Mouse (Mus musculus): ENCODE measurements around the gene Gm20388.
"Not testable (repeated sequence)": the region's sequence is repeated elsewhere in the genome, so short reads cannot be mapped to it uniquely, and the experiment has no call there.

The Gm20388 gene

DNA sequence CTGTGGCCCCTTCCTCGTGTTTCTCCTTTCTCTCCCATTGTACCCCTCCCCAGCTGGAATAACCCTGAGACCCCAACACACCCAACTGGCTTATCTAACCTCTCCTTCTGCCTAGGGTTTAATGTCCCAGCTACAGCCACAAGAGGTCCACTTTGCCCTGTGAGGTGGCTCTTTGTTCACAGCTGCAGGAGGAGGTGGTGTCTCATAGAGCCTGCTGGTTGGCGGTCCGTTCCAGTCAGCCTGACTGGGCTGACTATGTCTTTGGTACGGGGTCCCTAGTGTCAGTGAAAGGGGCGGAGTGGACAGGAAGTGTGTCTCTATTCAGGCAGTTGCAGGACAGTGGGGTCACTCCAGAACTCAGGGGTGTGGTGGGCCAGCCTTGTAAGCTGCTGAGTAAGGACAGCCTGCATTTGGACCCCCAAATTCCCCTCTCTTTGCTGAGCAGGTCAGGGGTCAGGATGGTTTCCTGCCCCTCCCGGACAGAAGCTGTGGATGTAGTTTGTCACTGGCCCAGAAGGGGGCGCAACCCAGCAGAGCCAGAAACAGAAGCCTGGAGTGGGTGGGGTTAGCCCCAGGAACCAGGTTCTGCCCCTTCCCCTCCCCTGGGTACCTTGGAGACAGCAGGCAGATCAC lies 453.6 kb downstream of the Gm20388 start:
- no peak for DNase-seq (ENCODE audit: low spot score in 2 of 2)

- DNase-seq (ENCODE audit: low spot score in 2 of 2): no peak
These were observed 456.2 kb downstream of the Gm20388 start for GRCm38 (mm10) chr8:120366840-120367239.

DNA sequence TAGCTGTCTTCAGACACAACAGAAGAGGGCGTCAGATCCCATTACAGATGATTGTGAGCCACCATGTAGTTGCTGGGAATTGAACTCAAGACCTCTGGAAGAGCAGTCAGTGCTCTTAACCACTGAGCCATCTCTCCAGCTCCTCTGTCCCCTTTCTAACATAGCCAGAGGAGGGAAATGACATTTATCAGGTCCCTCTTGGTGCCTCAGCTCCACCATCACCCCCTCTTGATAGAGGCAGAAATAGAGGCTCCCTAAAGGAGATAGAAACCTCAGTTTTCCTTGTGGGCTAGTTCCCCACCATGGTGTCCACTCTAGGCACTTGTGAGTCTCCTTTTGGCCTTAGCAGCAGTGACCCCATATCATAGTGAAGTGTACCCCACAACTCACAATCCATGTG lies 457.6 kb downstream of the Gm20388 start:
- not testable (repeated sequence) for DNase-seq (ENCODE audit: low spot score in 2 of 2)

- DNase-seq (ENCODE audit: low spot score in 2 of 2): peak; percentile 83 to 90
These were observed 458.4 kb downstream of the Gm20388 start for GRCm38 (mm10) chr8:120368814-120369649.

DNA sequence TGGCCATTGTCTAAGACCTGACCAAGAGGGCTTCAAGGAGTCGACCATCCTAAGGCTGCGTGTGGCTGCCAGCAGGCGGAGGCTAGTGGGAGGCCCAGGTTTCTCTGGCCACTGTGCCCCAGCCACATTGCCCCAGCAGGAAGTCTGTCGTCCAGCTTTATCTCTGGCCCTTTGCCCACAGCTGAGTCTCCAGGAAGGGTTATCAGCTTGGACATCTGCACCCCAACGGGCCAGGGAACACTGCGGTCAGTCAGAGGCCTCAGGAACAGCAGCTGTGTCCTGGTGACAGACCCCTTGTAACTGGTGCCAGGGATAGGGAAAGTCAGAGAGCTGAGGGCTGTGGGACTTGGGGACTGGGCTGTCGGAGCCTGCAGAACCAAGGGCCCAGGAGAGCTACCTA lies 459.3 kb downstream of the Gm20388 start:
- DNase-seq (ENCODE audit: low spot score in 2 of 2): peak; percentile 65 to 78

- no peak for DNase-seq (ENCODE audit: low spot score in 2 of 2)
These were observed 459.8 kb downstream of the Gm20388 start for GRCm38 (mm10) chr8:120370461-120370860.

DNA sequence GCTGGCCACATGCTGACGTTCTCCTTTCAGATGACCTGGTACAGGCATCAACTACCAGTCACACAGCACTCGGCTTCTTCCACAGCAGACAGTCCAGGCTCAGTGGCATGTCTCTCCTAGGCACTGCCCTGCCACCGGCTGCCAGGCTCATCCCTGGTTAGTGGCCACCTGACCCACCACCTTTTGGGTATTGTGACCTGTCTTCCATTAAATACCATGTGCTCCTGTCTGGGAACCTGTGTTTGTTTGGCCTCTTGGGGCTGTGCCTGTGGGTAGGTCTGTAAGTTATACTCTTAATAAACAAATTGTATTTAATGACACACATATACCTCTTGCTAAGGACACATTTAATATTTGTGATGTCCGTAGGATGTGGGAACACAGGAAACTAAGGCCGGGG lies 460.5 kb downstream of the Gm20388 start:
- DNase-seq (ENCODE audit: low spot score in 2 of 2): no peak

DNA sequence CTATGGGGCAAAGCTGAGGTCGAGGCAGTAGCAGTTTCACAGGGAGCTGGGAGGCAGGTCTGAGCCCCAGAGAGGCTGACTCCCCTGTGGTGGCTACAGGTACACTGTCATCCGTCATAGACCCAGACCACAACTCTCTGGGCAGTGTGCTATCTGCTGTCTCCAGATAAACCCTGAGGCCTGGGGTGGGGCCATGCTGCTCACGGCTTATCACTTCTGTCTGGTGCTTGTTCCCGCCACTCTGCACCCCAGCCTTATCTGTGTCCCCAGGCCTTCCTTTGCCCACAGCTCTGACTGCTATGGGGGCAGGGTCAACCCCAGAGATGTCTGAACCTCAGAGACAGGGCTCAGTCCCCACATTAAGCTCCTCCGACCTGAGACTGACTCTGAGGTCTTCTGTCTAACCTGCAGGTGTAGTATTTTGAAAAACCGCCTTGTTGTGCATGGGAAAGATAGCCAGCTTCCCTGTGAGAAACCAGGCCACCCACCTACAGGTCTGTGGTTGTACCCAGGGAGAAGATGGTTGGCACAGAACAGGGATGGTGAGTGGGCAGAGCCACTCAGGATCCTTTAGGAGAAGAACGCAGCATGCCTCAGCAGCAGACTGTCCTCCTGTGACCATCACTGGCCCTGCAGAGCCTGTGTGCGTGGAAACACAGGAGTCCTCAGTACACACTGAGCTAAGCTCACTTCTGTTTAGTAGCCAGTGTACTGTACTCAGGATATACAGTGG lies 461.2 kb downstream of the Gm20388 start:
- DNase-seq (ENCODE audit: low spot score in 2 of 2): no peak

- no peak for DNase-seq (ENCODE audit: low spot score in 2 of 2)
These were observed 462.0 kb downstream of the Gm20388 start for GRCm38 (mm10) chr8:120372684-120373083.

DNA sequence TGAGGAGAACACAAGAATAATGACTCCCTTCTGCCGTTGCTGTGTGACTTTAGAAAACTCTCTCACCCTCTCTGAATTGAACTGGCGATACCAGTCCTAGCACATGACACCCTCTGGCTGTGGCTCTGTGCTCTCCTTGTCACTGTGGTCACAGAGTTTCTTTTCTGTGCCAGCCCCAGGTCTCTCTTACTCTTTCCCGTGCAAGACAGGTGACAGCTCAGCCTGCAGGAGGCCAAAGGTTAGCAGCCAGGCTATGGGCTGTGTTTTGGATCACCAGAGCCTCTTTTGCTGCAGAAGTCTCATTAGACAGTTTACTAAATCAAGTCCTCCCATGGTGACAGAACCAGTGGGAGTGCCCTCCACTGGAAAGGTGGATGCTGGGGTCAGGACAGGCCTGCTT lies 463.0 kb downstream of the Gm20388 start:
- no peak for DNase-seq (ENCODE audit: low spot score in 2 of 2)

DNA sequence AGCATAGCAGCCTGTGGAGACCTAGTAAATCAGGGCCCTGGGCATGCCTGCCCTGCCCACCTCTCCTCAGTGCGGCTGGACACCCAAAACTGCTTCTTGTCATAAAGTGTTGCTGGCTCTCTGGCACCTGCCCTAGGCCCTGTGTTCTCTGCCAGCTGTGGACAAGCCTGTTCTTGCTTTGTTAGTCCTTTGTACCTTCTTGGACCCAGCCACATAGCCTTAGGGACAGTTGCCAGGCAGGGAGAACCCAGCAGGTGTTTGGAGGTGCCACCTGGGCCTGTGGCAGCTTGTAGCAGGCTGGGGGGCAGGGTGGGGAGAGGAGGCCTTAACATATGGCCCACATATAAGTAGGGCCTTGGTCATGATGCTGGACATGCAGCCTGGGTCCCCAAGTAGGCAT lies 463.4 kb downstream of the Gm20388 start:
- DNase-seq (ENCODE audit: low spot score in 2 of 2): peak; percentile 58 to 75

- no peak for DNase-seq (ENCODE audit: low spot score in 2 of 2)
These were observed 463.9 kb downstream of the Gm20388 start for GRCm38 (mm10) chr8:120374514-120374913.

- peak in 1 of 2 experiments; percentile 62 for DNase-seq (ENCODE audit: low spot score in 2 of 2)
These were observed 464.5 kb downstream of the Gm20388 start for GRCm38 (mm10) chr8:120375170-120375569.

DNA sequence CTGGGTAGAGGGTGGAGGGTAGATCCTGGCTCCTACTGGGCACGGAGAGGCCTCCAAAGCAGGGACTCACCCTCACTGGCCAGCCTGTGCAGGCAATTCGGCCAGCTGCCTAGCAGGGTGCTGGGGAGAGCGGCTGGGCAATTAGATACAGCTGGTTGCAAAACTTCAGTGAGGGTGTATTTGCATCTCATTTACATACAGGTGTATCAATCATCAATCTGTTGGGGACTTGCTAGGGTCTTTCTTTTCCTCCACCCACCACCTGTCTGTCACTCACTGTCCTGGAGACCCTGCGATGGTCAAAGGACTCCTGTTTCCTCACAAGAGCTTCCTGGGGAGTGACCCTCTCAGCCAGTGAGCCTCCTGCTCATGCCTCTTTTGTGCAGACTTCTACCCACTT lies 465.6 kb downstream of the Gm20388 start:
- no peak for DNase-seq (ENCODE audit: low spot score in 2 of 2)

- DNase-seq (ENCODE audit: low spot score in 2 of 2): no peak
These were observed 466.5 kb downstream of the Gm20388 start for GRCm38 (mm10) chr8:120376847-120377802.

GRCm38 (mm10) chr8:120377803-120378189 lies 467.2 kb downstream of the Gm20388 start:
- DNase-seq (ENCODE audit: low spot score in 2 of 2): no peak

DNA sequence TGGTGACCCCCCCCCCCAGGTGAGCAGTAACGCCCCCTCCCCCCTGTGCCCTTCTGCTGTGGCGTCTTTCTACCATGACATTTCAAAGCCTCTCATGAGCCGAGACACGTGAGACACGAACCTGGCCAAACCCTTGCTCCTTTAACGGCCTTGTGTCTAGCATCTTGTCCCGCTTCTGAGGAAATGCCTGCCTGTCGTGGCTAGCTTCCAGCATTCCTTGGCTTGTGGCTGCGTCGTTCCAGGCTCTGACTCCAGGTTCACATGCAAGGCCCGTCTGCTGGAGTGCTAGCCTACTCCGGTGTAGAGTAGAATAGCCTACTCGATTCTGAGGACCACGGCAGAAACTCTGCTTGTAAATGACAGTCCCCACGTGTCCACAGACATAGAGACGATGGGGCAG lies 467.7 kb downstream of the Gm20388 start:
- no peak for DNase-seq (ENCODE audit: low spot score in 2 of 2)

- DNase-seq (ENCODE audit: low spot score in 2 of 2): no peak
These were observed 468.4 kb downstream of the Gm20388 start for GRCm38 (mm10) chr8:120379015-120379414.

GRCm38 (mm10) chr8:120381865-120382264 lies 471.2 kb downstream of the Gm20388 start:
- DNase-seq (ENCODE audit: low spot score in 2 of 2): no peak

- peak in 1 of 2 experiments; percentile 79 for DNase-seq (ENCODE audit: low spot score in 2 of 2)
These were observed 472.0 kb downstream of the Gm20388 start for GRCm38 (mm10) chr8:120382436-120383203.

- DNase-seq (ENCODE audit: low spot score in 2 of 2): no peak
These were observed 472.5 kb downstream of the Gm20388 start for GRCm38 (mm10) chr8:120383204-120383560.

Data from urinary bladder, adult 18-20 months (tissue).